Mouse (Mus musculus) intestine, embryonic 15.5 days (tissue): ENCODE results near the gene Tmprss11g. TPM values are rescaled to one million over a fixed set of nuclear protein-coding genes. Genes with fewer than 3 reads are reported as not detected.

ENCODE experiments used
- ATAC-seq: fragments of 200-750 bp; cut with Nextera tagmentation; 2 replicates; pipeline ENCODE4 v1.8.0; 2017; ENCODE audit warnings: moderate TSS enrichment, moderate library complexity
- H3K27ac ChIP-seq: fragments of 300-500 bp; sonication (generic); 2 replicates; pipeline ENCODE4 v1.5.1; 2015; ENCODE audit warnings: mild to moderate bottlenecking, inconsistent platforms
- H3K27me3 ChIP-seq: fragments of 300-500 bp; sonication (generic); replicated peaks from 2 replicates; pipeline ENCODE4 v1.6.1; 2015; ENCODE audit warnings: inconsistent platforms
- H3K36me3 ChIP-seq: fragments of 300-500 bp; sonication (generic); 2 replicates; pipeline ENCODE4 v1.6.1; 2015; ENCODE audit warnings: inconsistent platforms
- H3K4me1 ChIP-seq: fragments of 300-500 bp; sonication (generic); replicated peaks from 2 replicates; pipeline ENCODE4 v1.6.1; 2015; ENCODE audit warnings: inconsistent platforms
- H3K4me2 ChIP-seq: fragments of 300-500 bp; sonication (generic); replicated peaks from 2 replicates; pipeline ENCODE4 v1.6.1; 2015; ENCODE audit warnings: mild to moderate bottlenecking, inconsistent platforms
- H3K4me3 ChIP-seq: fragments of 300-500 bp; sonication (generic); replicated peaks from 2 replicates; pipeline ENCODE4 v1.5.1; 2015; ENCODE audit warnings: inconsistent platforms
- H3K9ac ChIP-seq: fragments of 300-500 bp; sonication (generic); 2 replicates; pipeline ENCODE4 v1.6.1; 2015; ENCODE audit warnings: inconsistent platforms
- H3K9me3 ChIP-seq: fragments of 300-500 bp; sonication (generic); 2 replicates; pipeline ENCODE4 v1.6.1; 2016; ENCODE audit warnings: inconsistent platforms
- WGBS: fragments of 180-500 bp; shearing (Covaris S2); methylation state at CpG from one replicate; pipeline ENCODE4 v1.1.7; 2015; 5-methylcytosine and 5-hydroxymethylcytosine counted together
- polyA plus RNA-seq: library from polyadenylated mRNA; unstranded; fragments of >200 nt; fragmentation: Nextera tagmentation; extraction: Ambion mirVana; gene quantifications from 2 replicates; pipeline ENCODE4 v1.2.1, GENCODE M21; 2015

Tmprss11g gene
- not detected in 2 replicates for polyA plus RNA-seq

DNA sequence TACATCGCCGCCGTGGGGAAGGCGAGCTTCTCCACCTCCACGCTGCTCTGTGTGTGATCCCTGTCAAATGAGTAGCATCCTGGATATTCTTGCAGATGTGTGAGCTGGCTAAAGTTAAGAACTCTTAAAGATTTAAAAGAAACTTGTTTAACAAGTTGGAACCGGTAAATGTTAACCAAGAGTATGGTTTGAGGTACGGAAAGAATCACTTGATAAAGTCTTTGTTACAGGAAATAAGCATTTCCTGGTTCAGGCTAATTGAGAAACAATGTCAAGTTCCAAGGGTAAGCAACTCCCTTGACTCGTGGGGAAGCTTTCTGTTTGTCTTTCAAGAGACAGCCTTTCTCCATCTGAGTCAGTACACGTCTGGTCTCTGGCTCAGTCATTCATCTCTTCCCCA, at the start of gene Tmprss11g:
Gene Tmprss11g (minus strand): TSS at position 101 of the 400 bp plus-strand sequence.
- Histone ChIP-seq H3K4me1 (no peaks in the 10 kb centered on the region), H3K4me2 (no peak within 1 kb of the TSS), H3K9me3 (no peaks in the 10 kb centered on the region), H3K9ac (no peak within 1 kb of the TSS), H3K27ac (no peak within 1 kb of the TSS), H3K4me3 (no peak within 1 kb of the TSS), H3K36me3 (no peaks in the 10 kb centered on the region), H3K27me3 (no peaks in the 10 kb centered on the region)
- no peak for ATAC-seq
- WGBS: 72% methylated on average over 9 of the region's 9 CpGs

DNA sequence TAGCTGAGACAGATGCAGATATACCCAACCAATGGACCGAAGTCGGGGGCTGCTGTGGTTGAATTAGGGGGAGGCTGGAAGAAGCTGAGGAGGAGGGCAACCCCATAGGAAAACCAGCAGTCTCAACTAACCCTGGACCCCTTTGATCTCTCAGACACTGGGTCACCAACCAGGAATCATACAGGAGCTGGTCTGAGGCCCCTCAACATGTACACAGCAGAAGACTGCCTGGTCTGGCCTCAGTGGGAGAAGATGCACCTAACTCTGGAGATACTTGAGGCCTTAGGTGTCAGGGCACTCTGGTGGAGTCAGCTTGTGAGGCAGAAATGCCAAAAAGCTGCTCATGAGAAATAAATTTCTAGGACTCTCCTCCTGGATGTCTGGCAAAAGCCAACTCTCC, 28.3 kb upstream of the Tmprss11g start:
- WGBS: 85% methylated on average over 2 of the region's 2 CpGs
- H3K9me3 ChIP-seq: no peaks in the 10 kb centered on the region
- no peak overlapping the region for H3K4me2 ChIP-seq
- H3K4me3 ChIP-seq: no peak overlapping the region
- H3K9ac ChIP-seq: no peak overlapping the region
- H3K27ac ChIP-seq: no peak overlapping the region
- H3K4me1 ChIP-seq: no peaks in the 10 kb centered on the region
- no peaks in the 10 kb centered on the region for H3K36me3 ChIP-seq
- peak; percentile 80 for ATAC-seq
- no peaks in the 10 kb centered on the region for H3K27me3 ChIP-seq

DNA sequence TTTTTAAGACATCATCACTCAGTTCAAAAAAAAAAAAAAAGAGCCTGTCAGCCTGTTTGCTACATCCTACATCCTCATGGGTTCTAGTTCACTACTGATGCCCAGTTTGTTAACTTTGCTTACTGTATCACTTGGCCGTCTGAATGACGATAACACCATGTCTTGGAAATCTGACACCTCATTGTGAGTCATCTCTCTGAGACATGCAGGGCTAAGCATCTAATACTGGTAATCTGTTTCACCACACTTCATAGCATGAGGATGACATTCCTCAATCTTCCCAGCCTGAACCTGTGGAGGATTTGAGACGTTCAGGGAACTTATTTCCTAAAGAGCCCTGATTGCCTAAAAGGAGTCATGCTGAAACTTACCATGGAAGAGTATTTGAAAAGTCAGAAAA, 22.2 kb upstream of the Tmprss11g start:
- ATAC-seq: no peak
- no peaks in the 10 kb centered on the region for H3K9me3 ChIP-seq
- H3K4me2 ChIP-seq: no peak overlapping the region
- H3K36me3 ChIP-seq: no peaks in the 10 kb centered on the region
- H3K9ac ChIP-seq: no peak overlapping the region
- no peak overlapping the region for H3K4me3 ChIP-seq
- no peaks in the 10 kb centered on the region for H3K27me3 ChIP-seq
- no peaks in the 10 kb centered on the region for H3K4me1 ChIP-seq
- WGBS: 78% methylated on average over 3 of the region's 3 CpGs
- no peak overlapping the region for H3K27ac ChIP-seq

DNA sequence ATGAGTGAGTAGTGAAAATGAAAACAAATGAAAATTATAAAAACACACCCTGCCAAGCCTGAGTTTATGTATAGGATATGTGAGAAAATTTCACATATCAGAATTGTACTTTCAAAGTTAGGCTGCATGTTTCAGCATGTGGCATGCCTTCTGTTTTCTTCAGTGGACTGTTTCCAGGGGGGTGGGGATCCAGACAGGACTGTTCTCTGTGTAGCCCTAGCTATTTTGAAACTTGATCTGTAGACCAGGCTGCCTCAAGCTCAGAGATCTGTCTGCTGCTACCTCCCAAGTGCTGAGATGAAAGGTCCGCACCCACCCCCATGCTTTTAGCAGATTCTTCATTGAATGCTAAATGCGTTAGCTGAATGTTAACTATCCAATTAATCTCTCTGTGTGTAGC, 10.3 kb upstream of the Tmprss11g start:
- WGBS: 69% methylated on average over 2 of the region's 2 CpGs
- no peak overlapping the region for H3K9ac ChIP-seq
- H3K4me1 ChIP-seq: no peaks in the 10 kb centered on the region
- no peak overlapping the region for H3K27ac ChIP-seq
- no peak overlapping the region for H3K4me2 ChIP-seq
- H3K4me3 ChIP-seq: no peak overlapping the region
- no peak for ATAC-seq
- no peaks in the 10 kb centered on the region for H3K9me3 ChIP-seq
- H3K27me3 ChIP-seq: no peaks in the 10 kb centered on the region
- no peaks in the 10 kb centered on the region for H3K36me3 ChIP-seq

DNA sequence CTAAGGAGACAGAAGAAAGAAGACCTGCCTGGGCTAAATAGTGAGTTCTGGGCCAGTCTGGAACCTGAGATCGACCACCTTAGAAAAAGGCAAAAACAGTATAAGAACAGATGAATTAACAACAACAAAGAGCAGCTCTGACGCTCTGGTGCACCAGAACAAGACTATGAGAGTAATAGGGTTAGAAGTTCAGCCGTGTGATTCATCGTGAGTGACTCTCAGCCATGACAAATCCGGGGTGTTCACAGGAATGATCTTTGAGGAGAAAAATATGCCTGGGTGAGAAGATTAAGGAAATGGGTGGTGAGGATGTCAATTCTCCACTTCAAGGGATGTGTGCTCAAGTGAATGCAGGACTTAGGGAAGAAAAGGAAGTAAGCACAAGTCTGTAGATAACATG, 6.9 kb downstream of the Tmprss11g start:
- Histone ChIP-seq H3K4me2 (no peak overlapping the region), H3K9me3 (no peaks in the 10 kb centered on the region), H3K27me3 (no peaks in the 10 kb centered on the region), H3K36me3 (no peaks in the 10 kb centered on the region), H3K9ac (no peak overlapping the region), H3K27ac (no peak overlapping the region), H3K4me1 (no peaks in the 10 kb centered on the region), H3K4me3 (no peak overlapping the region)
- no peak for ATAC-seq
- 81% methylated on average over 5 of the region's 5 CpGs for whole genome bisulfite sequencing

DNA sequence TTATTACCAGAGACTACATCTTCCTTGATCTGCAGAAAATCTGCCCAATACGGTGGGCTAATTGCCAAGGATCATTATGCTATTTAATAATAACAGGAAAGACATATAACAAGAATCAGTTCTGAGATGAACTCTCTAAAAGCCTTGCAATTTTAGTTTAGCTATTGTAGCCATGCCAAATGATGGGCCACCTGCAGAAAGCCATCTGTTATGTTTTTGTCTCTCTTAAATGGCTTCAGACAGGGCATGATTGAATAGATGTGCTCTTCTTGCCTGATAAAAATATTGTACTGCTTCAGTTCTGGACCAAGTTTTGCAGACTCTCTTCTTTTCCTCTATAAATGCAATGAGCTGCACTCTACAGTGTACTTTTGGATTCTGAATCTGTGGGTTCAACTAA, 24.9 kb downstream of the Tmprss11g start:
- Histone ChIP-seq H3K4me3 (no peak overlapping the region), H3K9ac (no peak overlapping the region), H3K27me3 (no peaks in the 10 kb centered on the region), H3K9me3 (no peaks in the 10 kb centered on the region), H3K36me3 (no peaks in the 10 kb centered on the region), H3K27ac (no peak overlapping the region), H3K4me1 (no peaks in the 10 kb centered on the region), H3K4me2 (no peak overlapping the region)
- no peak for ATAC-seq
- WGBS: 64% methylated on average over 1 of the region's 1 CpGs

DNA sequence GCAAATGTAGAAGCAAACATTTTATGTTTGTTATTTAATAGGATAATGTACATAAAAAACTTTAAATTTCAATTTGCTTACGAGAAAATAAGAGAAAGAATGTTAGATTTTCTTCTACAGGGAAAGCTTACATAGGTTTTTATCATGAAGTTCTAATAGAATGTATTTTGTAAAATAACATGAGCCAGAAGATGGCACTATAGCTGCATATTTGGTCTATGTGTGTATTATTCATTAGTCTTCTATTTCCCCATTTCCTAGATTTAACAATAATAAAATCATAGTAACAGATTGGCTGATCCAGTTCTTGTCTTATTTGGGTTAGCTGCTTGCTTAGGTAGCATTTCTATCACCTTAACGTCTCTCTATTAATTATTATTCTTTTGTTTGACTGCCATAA, 35.8 kb downstream of the Tmprss11g start:
- H3K4me2 ChIP-seq: no peak overlapping the region
- no peaks in the 10 kb centered on the region for H3K4me1 ChIP-seq
- no peak for ATAC-seq
- no peak overlapping the region for H3K9ac ChIP-seq
- no peaks in the 10 kb centered on the region for H3K36me3 ChIP-seq
- no peak overlapping the region for H3K27ac ChIP-seq
- 66% methylated on average over 2 of the region's 2 CpGs for WGBS
- no peaks in the 10 kb centered on the region for H3K27me3 ChIP-seq
- no peaks in the 10 kb centered on the region for H3K9me3 ChIP-seq
- no peak overlapping the region for H3K4me3 ChIP-seq

DNA sequence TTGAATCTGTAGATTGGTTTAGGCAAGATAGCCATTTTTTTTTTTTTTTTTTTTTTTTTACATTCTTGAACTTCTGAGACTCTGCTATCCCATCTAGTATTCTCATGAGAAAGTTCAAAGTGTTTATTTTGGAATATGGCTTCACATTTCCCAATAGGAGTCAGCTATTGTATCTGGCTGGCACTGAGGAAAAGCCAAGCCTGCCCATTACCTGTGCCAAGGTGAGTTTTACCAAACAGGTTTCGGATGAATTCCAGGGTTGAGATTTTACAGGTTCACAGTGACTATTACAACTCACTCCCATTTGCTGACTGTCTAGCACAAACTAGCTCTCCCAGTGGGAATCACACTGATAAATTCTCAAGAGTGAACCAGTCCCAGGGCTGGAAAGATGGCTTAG, 36.4 kb downstream of the Tmprss11g start:
- WGBS: 83% methylated on average over 1 of the region's 1 CpGs

DNA sequence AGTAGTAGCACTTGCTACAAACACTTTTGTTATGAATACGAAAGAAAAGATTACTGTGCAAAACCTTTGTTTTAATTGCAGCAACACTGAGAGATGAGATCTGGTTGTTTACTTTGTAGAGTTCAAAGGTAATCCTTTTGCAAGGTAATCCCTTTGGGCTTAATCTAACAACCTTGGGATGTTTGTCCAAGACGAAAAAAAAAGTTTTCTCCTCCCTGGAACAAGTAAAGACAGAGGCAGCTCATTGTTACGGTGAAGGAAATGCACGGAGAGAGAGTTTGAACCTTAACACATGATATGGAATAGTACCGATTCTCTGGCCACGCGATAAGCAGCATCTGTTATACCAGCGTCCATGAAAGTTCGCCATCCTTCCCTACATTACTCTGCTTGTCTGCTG, 44.5 kb downstream of the Tmprss11g start:
- Histone ChIP-seq H3K4me1 (no peaks in the 10 kb centered on the region), H3K27me3 (no peaks in the 10 kb centered on the region), H3K9me3 (no peaks in the 10 kb centered on the region), H3K4me3 (no peak overlapping the region), H3K4me2 (no peak overlapping the region), H3K9ac (no peak overlapping the region), H3K27ac (no peak overlapping the region), H3K36me3 (no peaks in the 10 kb centered on the region)
- WGBS: 59% methylated on average over 9 of the region's 9 CpGs
- peak; percentile 82 for ATAC-seq

More for the DNA sequence above, 36.4 kb downstream of the Tmprss11g start:
- no peaks in the 10 kb centered on the region for H3K4me1 ChIP-seq
- no peaks in the 10 kb centered on the region for H3K36me3 ChIP-seq
- no peak for ATAC-seq
- H3K9me3 ChIP-seq: no peaks in the 10 kb centered on the region
- no peak overlapping the region for H3K27ac ChIP-seq
- no peak overlapping the region for H3K4me3 ChIP-seq
- no peak overlapping the region for H3K4me2 ChIP-seq
- H3K27me3 ChIP-seq: no peaks in the 10 kb centered on the region
- no peak overlapping the region for H3K9ac ChIP-seq

DNA sequence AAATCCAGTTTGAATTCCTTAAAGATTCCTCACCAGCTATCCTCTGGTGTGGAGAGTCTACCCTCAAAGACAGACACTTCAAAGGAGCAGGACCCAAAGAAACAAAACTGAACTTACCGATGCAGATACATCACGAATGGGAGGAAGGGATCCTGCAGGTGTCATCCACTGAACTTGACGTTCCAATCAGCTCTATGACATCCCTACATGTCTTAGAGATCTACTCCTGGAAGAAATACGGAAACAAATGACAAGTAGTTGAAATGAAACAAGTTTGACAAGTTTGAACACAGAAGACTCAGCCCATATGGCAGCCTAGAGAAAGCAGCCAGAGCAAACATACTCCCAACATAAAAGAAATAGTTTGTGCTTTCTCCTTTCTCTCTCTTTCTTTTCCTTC, 49.5 kb downstream of the Tmprss11g start, which contains the start of gene Tmprss11a:
Gene Tmprss11a (minus strand): TSS at position 101 of the 400 bp plus-strand sequence.
- Histone ChIP-seq H3K36me3 (no peaks in the 10 kb centered on the region), H3K4me3 (no peak within 1 kb of the TSS), H3K9ac (no peak within 1 kb of the TSS), H3K4me2 (no peak within 1 kb of the TSS), H3K4me1 (no peaks in the 10 kb centered on the region), H3K9me3 (no peaks in the 10 kb centered on the region), H3K27ac (no peak within 1 kb of the TSS), H3K27me3 (no peaks in the 10 kb centered on the region)
- WGBS: 67% methylated on average over 4 of the region's 4 CpGs
- no peak for ATAC-seq

DNA sequence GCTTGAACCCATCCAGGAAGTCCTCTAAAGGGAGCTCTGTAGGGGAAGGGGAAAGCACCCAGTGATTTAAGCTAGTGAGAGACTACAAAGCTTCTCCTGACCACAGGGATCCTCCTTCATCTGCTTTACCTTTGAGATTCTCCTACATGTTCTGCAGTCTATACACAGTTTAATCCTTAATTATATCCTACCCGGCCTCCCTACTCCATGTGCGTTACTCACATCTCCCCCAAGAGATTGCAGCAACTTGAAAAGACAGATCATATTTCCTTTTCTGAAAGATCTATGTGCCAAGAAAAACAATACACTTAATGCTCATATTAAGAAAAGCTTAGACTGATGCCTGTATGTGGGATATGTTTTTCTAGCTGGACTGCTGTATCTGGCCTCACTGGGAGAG, 79.1 kb downstream of the Tmprss11g start:
- WGBS: 79% methylated on average over 2 of the region's 2 CpGs
- H3K9ac ChIP-seq: no peak overlapping the region
- ATAC-seq: no peak
- H3K36me3 ChIP-seq: no peaks in the 10 kb centered on the region
- H3K27me3 ChIP-seq: no peaks in the 10 kb centered on the region
- H3K4me3 ChIP-seq: no peak overlapping the region
- no peaks in the 10 kb centered on the region for H3K4me1 ChIP-seq
- no peak overlapping the region for H3K27ac ChIP-seq
- no peak overlapping the region for H3K4me2 ChIP-seq
- H3K9me3 ChIP-seq: no peaks in the 10 kb centered on the region

DNA sequence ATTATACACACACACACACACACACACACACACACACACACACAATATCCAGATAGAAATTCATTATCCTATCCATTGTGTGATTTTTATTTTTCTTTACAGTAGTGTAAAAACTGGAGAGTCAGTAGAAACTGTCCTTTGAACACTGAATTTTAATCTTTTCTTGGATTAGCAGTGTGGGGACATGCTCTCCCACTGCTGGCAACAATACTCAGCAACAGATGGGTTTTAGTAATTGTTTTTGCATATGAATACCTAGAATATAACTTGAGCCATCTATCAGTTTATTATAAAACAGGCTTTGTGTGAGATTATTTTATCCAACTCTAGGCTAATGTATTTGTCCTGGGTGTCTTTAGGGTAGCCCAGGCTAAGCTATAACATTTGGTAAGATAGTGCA, 79.9 kb downstream of the Tmprss11g start:
- no peaks in the 10 kb centered on the region for H3K4me1 ChIP-seq
- no peaks in the 10 kb centered on the region for H3K36me3 ChIP-seq
- H3K9me3 ChIP-seq: no peaks in the 10 kb centered on the region
- no peaks in the 10 kb centered on the region for H3K27me3 ChIP-seq
- no peak overlapping the region for H3K4me3 ChIP-seq
- no peak for ATAC-seq
- no peak overlapping the region for H3K27ac ChIP-seq
- no peak overlapping the region for H3K9ac ChIP-seq
- no peak overlapping the region for H3K4me2 ChIP-seq
